Mouse (Mus musculus): ENCODE data around the gene Phldb2.

The Phldb2 gene

GRCm38 (mm10) chr16:45953394-45953793 is at the start of gene Phldb2:
TSS of gene Phldb2 (minus strand) at chr16:45953598.
- no peak for DNase-seq

DNA sequence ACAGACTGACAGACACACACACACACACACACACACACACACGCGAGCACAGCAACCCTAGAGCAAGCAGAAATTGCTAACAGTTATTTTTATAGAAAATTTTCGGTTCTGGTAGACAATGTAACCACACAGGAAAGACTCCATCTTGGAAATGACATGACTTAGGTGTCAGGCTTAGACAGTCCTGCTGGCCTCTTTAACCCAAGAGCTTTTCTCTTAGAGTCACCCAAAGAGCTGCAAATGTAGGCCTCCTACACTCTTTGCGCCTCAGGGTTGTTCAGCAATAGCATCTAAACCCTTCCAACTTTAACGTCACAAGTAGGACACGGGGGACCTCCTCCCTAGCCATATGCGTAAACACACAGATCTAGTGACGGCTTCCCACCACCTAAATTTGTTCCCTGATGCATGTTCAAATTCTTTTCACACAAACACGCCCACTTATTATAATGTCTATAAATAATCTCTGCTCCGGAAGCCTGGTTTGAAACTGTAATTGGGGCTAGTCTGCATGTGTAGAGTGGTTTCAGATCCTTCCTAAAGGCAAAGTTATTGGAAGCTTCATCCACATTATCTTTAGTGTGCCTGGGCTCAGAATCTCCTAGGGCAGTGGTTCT is 48.3 kb upstream of the Phldb2 start:
- no peak for DNase-seq

DNA sequence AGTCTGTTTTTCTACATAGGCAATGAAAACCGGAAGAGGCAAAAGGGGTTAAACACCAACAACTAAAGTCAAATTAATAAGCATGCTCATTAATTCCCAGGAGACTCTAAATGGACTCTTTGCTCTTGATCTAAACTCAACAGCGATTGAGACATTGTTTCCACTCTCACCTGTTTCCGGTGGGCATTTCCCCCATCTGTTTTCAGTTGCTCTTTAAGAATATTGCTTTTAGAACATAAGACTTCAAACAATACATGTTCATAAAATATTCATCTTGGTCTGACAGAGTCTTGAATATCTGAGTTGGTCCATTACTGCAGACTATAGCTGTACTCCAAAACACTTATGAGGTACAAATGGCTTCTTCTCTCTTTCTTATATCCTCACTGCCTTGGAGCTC is 47.6 kb upstream of the Phldb2 start:
- no peak for DNase-seq

- DNase-seq: no peak
Observed at GRCm38 (mm10) chr16:45999374-46000191, 46.2 kb upstream of the Phldb2 start.

DNA sequence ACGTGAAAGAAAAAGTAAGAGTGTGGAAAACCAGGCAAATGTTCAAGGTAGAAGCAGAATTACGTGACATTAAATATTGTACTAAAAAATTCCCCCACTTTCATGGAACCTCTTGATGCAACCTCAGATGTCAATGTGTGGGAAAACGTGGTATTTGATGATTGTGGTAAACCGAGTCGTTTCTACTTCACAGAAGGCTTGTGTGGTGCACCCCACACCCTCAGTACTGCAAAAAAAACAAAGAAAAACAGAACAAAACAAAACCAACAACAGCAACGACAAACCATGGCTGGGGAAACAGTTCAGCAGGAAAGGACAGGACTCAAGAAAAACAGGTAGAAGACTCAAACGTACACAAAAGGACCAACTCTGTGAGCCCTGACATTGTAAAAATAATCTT is 44.8 kb upstream of the Phldb2 start:
- no peak for DNase-seq

- DNase-seq: no peak
Observed at GRCm38 (mm10) chr16:45990901-45991676, 37.7 kb upstream of the Phldb2 start.

DNA sequence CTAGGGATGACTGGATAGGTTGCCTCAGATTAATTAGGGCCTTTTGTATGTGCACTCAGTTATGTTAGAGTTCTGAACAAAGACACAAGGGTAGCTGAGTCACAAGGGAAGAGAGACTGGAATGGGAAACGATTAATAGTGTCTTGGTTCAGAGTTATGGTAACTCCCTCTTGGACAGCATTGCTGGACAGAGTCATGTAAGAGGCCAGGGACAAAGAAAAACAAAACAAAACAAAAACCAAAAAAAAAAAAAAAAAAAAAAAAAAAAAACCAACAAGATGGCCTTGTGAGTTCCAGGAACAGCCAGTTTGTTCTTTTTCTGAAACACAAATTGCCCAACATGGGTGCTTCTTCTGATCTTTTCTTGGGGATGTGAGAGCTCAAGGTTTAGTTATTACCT is 32.8 kb upstream of the Phldb2 start:
- no peak for DNase-seq

DNA sequence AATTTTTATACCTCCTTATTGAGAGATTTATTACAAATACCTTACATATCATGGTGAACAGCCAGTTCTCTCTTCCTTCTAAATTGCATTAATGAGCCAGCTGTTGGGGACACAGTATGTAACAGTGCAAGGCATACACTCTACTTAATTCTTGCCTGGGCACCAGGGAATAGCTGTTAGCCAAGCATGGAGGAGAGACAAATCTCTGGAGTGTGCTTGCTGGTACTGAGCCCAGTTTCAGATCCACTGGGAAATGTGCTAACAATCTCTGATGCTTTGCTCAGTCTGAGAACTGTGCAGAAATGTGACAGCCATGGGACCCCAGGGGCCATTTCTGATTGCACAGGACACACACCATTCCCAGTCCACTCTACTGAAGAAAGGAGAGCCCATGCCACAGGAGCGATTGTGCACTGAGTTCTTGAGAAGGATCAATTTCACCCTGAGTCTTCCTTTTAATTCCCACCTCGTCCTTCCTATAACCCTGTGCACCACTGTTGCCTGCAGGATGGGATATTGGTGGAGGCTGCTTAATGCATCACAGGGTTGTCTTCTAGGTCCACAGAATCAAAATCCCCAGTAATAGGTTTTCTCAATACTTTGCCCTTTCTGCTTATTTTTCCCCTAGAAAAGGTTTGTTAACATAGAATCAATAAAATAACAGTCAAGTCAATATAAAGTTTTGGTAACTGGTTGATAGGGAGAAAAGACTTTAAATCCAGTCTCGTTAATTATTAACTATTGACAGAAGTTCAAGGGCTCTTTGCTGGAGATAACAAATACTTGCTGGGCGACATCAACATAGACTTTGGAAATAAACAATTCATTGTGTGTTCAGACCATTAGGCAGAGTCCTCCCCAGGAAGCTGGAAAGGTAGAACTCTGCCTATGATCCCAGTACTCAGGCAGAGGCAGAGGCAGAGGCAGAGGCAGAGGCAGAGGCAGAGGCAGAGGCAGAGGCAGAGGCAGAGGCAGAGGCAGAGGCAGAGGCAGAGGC is 31.5 kb upstream of the Phldb2 start:
- DNase-seq: no peak

- DNase-seq: no peak
Observed at GRCm38 (mm10) chr16:45976251-45976650, 22.9 kb upstream of the Phldb2 start.

- DNase-seq: peak; percentile 50
Observed at GRCm38 (mm10) chr16:45973959-45974686, 20.7 kb upstream of the Phldb2 start.

DNA sequence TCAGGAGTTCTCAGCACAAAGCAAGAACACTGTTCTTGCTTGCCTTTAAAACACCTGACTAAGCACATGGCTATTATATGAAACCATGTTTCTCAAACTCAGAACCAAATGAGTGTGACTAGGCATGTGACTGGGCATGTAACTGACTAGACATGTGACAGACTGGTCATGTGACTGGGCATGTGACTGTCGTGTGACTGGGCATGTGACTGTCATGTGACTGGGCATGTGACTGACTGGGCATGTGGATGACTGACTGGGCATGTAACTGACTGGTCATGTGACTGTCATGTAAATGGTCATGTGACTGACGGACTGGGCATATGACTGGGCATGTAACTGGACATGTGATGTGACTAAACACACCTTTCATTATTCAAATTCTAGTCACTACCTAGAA is 16.8 kb upstream of the Phldb2 start:
- no peak for DNase-seq

- DNase-seq: no peak
Observed at GRCm38 (mm10) chr16:45968716-45969115, 15.3 kb upstream of the Phldb2 start.

DNA sequence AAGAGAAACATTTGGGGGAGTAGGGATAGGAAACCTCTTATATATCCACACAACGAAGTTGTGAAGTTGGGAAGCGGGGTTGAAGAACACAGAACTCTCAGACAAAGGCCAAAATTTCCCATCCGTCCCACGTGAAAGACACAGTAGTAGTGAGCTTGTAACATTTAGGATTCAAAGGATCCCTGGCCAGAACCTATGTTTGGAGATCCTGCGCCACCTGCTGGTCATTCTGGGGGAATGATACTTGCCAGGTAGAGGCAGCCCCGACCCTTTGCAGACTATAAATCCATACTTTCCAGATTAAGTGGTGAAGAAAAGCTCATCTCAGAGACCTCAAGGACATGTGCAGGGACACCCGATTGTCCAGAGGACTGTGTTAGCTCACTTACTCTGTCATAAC is 14.1 kb upstream of the Phldb2 start:
- peak; percentile 62 for DNase-seq

- DNase-seq: no peak
Observed at GRCm38 (mm10) chr16:45966604-45967003, 13.2 kb upstream of the Phldb2 start.

DNA sequence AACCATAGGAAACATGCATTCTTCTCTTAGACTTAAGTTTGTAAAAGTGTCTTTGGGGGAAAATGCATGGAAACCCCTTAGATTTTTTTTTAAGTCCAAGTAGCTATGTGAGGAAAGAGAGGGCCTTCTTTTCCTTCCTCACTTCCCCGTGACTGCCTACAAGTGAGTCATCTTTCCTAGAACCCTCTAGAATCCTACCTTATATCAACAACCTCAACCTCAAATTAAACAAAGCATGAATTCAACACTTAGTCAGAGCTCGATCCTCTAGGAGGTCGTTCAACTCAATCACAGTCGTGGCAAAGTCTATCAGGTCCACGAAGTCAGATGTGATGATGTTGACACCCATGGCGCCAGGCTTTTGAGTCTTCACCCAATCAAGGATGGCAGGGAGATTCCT is 11.4 kb upstream of the Phldb2 start:
- DNase-seq: no peak

DNA sequence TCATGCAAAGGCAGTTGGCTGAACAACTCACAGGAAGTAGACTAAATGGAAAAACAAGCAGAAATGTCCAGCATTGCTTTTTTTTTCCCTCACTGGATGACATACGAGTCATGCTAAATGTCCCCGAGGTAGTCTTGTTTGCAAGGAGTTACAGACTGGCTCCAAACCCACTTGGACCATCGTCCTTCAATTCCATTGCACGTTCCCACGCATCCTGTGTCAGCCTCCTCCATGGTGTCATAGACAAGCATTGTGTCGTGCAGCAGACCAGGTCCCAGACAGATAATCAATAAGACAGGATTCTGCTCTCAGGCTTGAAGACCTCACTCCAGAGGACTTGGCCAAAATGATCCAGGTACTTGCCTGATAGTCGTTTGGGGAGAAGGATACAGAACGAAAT is 10.4 kb upstream of the Phldb2 start:
- no peak for DNase-seq

GRCm38 (mm10) chr16:45963088-45963487 is 9.7 kb upstream of the Phldb2 start:
- no peak for DNase-seq

DNA sequence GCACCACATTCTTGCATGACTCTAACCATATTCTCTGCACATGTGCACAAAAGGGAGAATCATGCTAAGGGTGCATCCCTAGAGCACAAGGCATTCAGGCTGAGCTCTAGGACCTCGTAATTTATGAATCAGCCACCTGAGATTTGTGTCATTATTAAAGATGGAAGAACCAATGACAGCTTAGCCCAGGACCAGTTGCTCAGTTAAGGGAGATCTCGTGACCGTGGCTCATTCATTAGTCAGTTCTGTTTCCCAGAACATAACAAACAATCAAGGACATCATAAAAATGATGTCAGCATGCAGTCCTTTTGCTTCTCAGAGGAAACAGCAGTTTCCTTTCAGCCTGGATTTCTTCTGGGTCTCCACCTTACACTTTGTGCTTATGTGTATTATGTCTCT is 7.6 kb upstream of the Phldb2 start:
- no peak for DNase-seq

GRCm38 (mm10) chr16:45956390-45956950 is 3.1 kb upstream of the Phldb2 start:
- no peak for DNase-seq

GRCm38 (mm10) chr16:45952501-45952900 is 897 bp downstream of the Phldb2 start:
- no peak for DNase-seq

GRCm38 (mm10) chr16:45952035-45952434 is 1.4 kb downstream of the Phldb2 start:
- no peak for DNase-seq

DNA sequence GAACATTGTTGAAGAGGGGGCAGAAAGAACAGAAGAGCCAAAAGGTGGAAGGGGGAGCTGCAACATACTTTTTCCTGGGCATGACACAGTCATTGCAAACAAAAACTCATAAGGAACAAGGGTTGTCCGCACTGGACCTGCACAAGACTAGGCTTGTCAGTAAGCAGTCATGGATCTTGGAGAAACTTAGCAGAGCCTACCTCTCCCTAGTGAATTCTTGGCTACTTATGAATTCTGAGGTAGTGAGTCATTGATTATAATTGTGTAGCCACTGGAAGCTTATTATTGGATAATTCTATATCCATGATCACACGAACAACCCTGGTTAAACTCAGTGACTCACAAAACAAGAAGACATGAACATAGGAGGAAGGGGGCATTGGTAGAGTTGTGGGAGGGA is 7.1 kb downstream of the Phldb2 start:
- no peak for DNase-seq

All from cerebellum, adult 9-11 months (tissue).